Mouse (Mus musculus): ENCODE measurements around the gene Sync.

Gene Sync

GRCm38 (mm10) chr4:129307936-129308335 lies 20.5 kb downstream of the Sync start:
- DNase-seq: no peak

GRCm38 (mm10) chr4:129313886-129314285 lies 26.5 kb downstream of the Sync start:
- no peak for DNase-seq

GRCm38 (mm10) chr4:129320876-129321275 lies 33.5 kb downstream of the Sync start:
- DNase-seq: no peak

- no peak for DNase-seq
Observed at GRCm38 (mm10) chr4:129322042-129322441, 34.6 kb downstream of the Sync start.

- no peak for DNase-seq
Observed at GRCm38 (mm10) chr4:129323491-129323890, 36.1 kb downstream of the Sync start.

- no peak for DNase-seq
Observed at GRCm38 (mm10) chr4:129324756-129325155, 37.3 kb downstream of the Sync start.

GRCm38 (mm10) chr4:129326191-129326590 lies 38.8 kb downstream of the Sync start:
- DNase-seq: no peak

GRCm38 (mm10) chr4:129332846-129333245 lies 45.4 kb downstream of the Sync start:
- no peak for DNase-seq

GRCm38 (mm10) chr4:129334677-129335215 lies 47.3 kb downstream of the Sync start:
- DNase-seq: peak; percentile 78

- peak; percentile 100 for DNase-seq
Observed at GRCm38 (mm10) chr4:129335216-129336074, 48.0 kb downstream of the Sync start, which contains the start of the genes Rbbp4 and Zbtb8os. Gene Rbbp4, minus strand, starts transcription at chr4:129335370. Gene Zbtb8os, plus strand, starts transcription at chr4:129335695.

- peak; percentile 10 for DNase-seq
Observed at GRCm38 (mm10) chr4:129336291-129336690, 48.9 kb downstream of the Sync start.

- DNase-seq: no peak
Observed at GRCm38 (mm10) chr4:129339743-129340142, 52.3 kb downstream of the Sync start.

- peak; percentile 10 for DNase-seq
Observed at GRCm38 (mm10) chr4:129341888-129342287, 54.5 kb downstream of the Sync start.

GRCm38 (mm10) chr4:129342705-129343104 lies 55.3 kb downstream of the Sync start:
- no peak for DNase-seq

- DNase-seq: no peak
Observed at GRCm38 (mm10) chr4:129346481-129347154, 59.2 kb downstream of the Sync start.

- DNase-seq: peak; percentile 89
Observed at GRCm38 (mm10) chr4:129350644-129351043, 63.2 kb downstream of the Sync start.

GRCm38 (mm10) chr4:129351111-129351510 lies 63.7 kb downstream of the Sync start:
- no peak for DNase-seq

GRCm38 (mm10) chr4:129353176-129353575 lies 65.8 kb downstream of the Sync start:
- DNase-seq: no peak

- no peak for DNase-seq
Observed at GRCm38 (mm10) chr4:129354236-129354635, 66.8 kb downstream of the Sync start.

GRCm38 (mm10) chr4:129357613-129358163 lies 70.3 kb downstream of the Sync start:
- no peak for DNase-seq
